Comparison of ENCODE assay signal across 9 mouse cellular contexts in the genomic region with DNA sequence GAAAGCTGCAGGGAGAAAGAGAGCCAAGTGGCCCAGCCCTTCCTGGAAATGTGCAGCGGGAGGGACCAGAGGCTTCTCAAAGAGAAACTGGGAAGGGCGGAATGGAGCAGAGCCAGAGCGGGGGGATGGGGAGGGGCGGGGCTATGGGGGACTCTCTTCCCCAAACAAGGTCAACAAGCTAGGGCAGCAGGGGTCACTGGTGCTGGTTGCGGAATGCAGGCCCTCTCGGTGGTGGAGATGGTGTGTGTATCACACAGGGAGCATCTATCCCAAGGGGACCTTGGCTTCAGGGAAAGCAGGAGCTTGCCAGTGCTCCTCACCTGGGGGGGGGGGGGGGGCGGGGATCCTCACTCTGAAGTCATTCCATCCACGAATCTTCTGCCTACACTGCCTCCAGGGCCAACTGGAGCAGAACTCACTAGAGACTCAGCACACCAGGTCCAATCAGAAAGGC. TPM values are rescaled to one million over a fixed set of nuclear protein-coding genes. Genes with fewer than 3 reads are reported as not detected.
DNase-seq lines count a peak whose midpoint lies in the region; ATAC-seq and TF ChIP-seq lines count a peak whose summit lies in the region.
"Had no signal": no experiment of that assay in that cellular context is flagged by ENCODE, and none has a peak within 500 bp of the region (broad histone marks: within the 10 kb centered on the region; RNA-seq: fewer than 3 reads in every experiment).

No protein-coding gene starts in this region.

- TF ChIP-seq POLR2A in thymus, adult 2 months (IDR thresholded peaks at IDR 0.05; ENCODE audit: control insufficient read depth, extremely low read depth, insufficient read depth, low read length, poor library complexity), result no peak

- no peak overlapping the region for H3K9ac ChIP-seq in heart, embryonic 11.5 days (ENCODE audit: low read depth, low read length)
- H3K9ac ChIP-seq in limb, embryonic 12.5 days (replicated peaks), result 0 out of 2 replicates have a peak overlapping the region, but pooled peaks have one; percentile 5
- H3K9ac ChIP-seq in stomach, postnatal 0 days (ENCODE audit: low read length), result no peak overlapping the region

- peaks cover 27% of the 10 kb centered on the region for H3K36me3 ChIP-seq in thymus, adult 2 months (ENCODE audit: control insufficient read depth, insufficient read depth, low read length)
- H3K36me3 ChIP-seq in heart, embryonic 11.5 days (ENCODE audit: control insufficient read depth, insufficient read depth, low read length), result peaks cover 4% of the 10 kb centered on the region; the same call in 1 of the 2 replicates
- peaks cover 28% of the 10 kb centered on the region; the same call in 1 of the 2 replicates for H3K36me3 ChIP-seq in limb, embryonic 12.5 days
- peaks cover 6% of the 10 kb centered on the region for H3K36me3 ChIP-seq in stomach, postnatal 0 days (ENCODE audit: control insufficient read depth, insufficient read depth, low read length)

- peaks cover 53% of the 10 kb centered on the region for H3K4me1 ChIP-seq in thymus, adult 2 months (replicated peaks; ENCODE audit: control insufficient read depth, insufficient read depth, low read length)
- peaks cover 32% of the 10 kb centered on the region for H3K4me1 ChIP-seq in heart, embryonic 11.5 days (ENCODE audit: control insufficient read depth, insufficient read depth, low read length)
- peaks cover 43% of the 10 kb centered on the region for H3K4me1 ChIP-seq in limb, embryonic 12.5 days (replicated peaks)
- H3K4me1 ChIP-seq in stomach, postnatal 0 days (replicated peaks; ENCODE audit: control insufficient read depth, insufficient read depth), result no peaks in the 10 kb centered on the region; the same call in 1 of the 2 replicates

- no peak for ATAC-seq in heart, embryonic 11.5 days (replicated peaks; ENCODE audit: insufficient number of reproducible peaks, low FRiP score, low TSS enrichment)
- ATAC-seq in limb, embryonic 12.5 days (ENCODE audit: insufficient number of reproducible peaks, insufficient read depth, low FRiP score, low TSS enrichment, low read depth), result no peak
- ATAC-seq in stomach, postnatal 0 days (ENCODE audit: low FRiP score, low TSS enrichment), result peak; percentile 11; the same call in 1 of the 2 replicates
- ATAC-seq in cerebellum, adult (ENCODE audit: insufficient number of reproducible peaks, low FRiP score, low TSS enrichment), result no peak

- TF ChIP-seq CTCF in thymus, adult 2 months (IDR thresholded peaks at IDR 0.05; ENCODE audit: borderline replicate concordance, control insufficient read depth, extremely low read depth, insufficient read depth, low read length, poor library complexity), result no peak
- no peak for TF ChIP-seq CTCF in stomach, postnatal 0 days (IDR thresholded peaks at IDR 0.05; ENCODE audit: low read depth)

- no peaks in the 10 kb centered on the region for H3K9me3 ChIP-seq in heart, embryonic 11.5 days (replicated peaks; ENCODE audit: control insufficient read depth, low read length)
- H3K9me3 ChIP-seq in limb, embryonic 12.5 days, result no peaks in the 10 kb centered on the region
- H3K9me3 ChIP-seq in stomach, postnatal 0 days (ENCODE audit: control insufficient read depth, low read length), result no peaks in the 10 kb centered on the region
- H3K9me3 ChIP-seq: limb, embryonic 13.5 days had no signal

- WGBS in thymus, adult 2 months, result 61% methylated on average over 8 of the region's 8 CpGs
- 12% methylated on average over 8 of the region's 8 CpGs for WGBS in heart, embryonic 11.5 days (ENCODE audit: insufficient replicate concordance)
- 10% methylated on average over 8 of the region's 8 CpGs for WGBS in limb, embryonic 12.5 days
- WGBS in stomach, postnatal 0 days, result 29% methylated on average over 7 of the region's 8 CpGs

- no peak overlapping the region for H3K4me3 ChIP-seq in thymus, adult 2 months (ENCODE audit: control insufficient read depth, insufficient read depth, low read length)
- H3K4me3 ChIP-seq in heart, embryonic 11.5 days (ENCODE audit: low read depth, low read length), result no peak overlapping the region
- no peak overlapping the region for H3K4me3 ChIP-seq in limb, embryonic 12.5 days (replicated peaks)
- H3K4me3 ChIP-seq in stomach, postnatal 0 days (ENCODE audit: low read depth, low read length), result no peak overlapping the region
- H3K4me3 ChIP-seq: limb, embryonic 13.5 days had no signal

- no peak for DNase-seq in thymus, adult 2 months
- no peak for DNase-seq in thymus, postnatal 4 days
- DNase-seq in stomach, postnatal 0 days (ENCODE audit: low spot score), result peak; percentile 71
- DNase-seq in frontal cortex, postnatal 10 days (ENCODE audit: low spot score in 2 of 2), result no peak
- DNase-seq in thymus, postnatal 10 days (ENCODE audit: low spot score in 2 of 2), result no peak

- H3K27me3 ChIP-seq in thymus, adult 2 months (ENCODE audit: control insufficient read depth, insufficient read depth, low read length), result no peaks in the 10 kb centered on the region
- no peaks in the 10 kb centered on the region for H3K27me3 ChIP-seq in heart, embryonic 11.5 days (ENCODE audit: control insufficient read depth, insufficient read depth, low read length)
- no peaks in the 10 kb centered on the region for H3K27me3 ChIP-seq in limb, embryonic 12.5 days
- no peaks in the 10 kb centered on the region for H3K27me3 ChIP-seq in stomach, postnatal 0 days (ENCODE audit: control insufficient read depth, insufficient read depth, low read length)
- H3K27me3 ChIP-seq: limb, embryonic 13.5 days had no signal

- H3K4me2 ChIP-seq in heart, embryonic 11.5 days, result peak overlapping the region; percentile 10; the same call in 1 of the 2 replicates
- H3K4me2 ChIP-seq in limb, embryonic 12.5 days, result no peak overlapping the region
- H3K4me2 ChIP-seq in stomach, postnatal 0 days (replicated peaks; ENCODE audit: low read depth), result peak overlapping the region; percentile 8; the same call in 1 of the 2 replicates
- H3K4me2 ChIP-seq: limb, embryonic 13.5 days had no signal

- H3K27ac ChIP-seq in thymus, adult 2 months (ENCODE audit: control insufficient read depth, insufficient read depth, low read length), result peak overlapping the region; percentile 92
- H3K27ac ChIP-seq in heart, embryonic 11.5 days (ENCODE audit: low read depth, low read length), result peak overlapping the region; percentile 12; the same call in 1 of the 2 replicates
- no peak overlapping the region for H3K27ac ChIP-seq in limb, embryonic 12.5 days
- H3K27ac ChIP-seq in stomach, postnatal 0 days (replicated peaks), result no peak overlapping the region
- H3K27ac ChIP-seq: limb, embryonic 13.5 days had no signal

- no peak for TF ChIP-seq EP300 in stomach, postnatal 0 days (optimal IDR thresholded peaks at IDR 0.05)

RNA-seq across cellular contexts. Expression of gene Agtrap, which starts 3.5 kb away (rescaled TPM):
- polyA plus RNA-seq in thymus, adult 2 months (2012; rRNA removed), result 98.0 and 106 TPM in 2 replicates
- polyA plus RNA-seq in heart, embryonic 11.5 days (2014; fragmentation: Nextera tagmentation; extraction: Ambion mirVana), result 12.7 and 17.6 TPM in 2 replicates
- 11.2 and 12.0 TPM in 2 replicates for polyA plus RNA-seq in limb, embryonic 12.5 days (2016; fragmentation: Nextera tagmentation; extraction: Ambion mirVana)
- 23.2 and 26.9 TPM in 2 replicates for polyA plus RNA-seq in stomach, postnatal 0 days (2015; fragmentation: Nextera tagmentation; extraction: Ambion mirVana)

RNA-seq across cellular contexts. Expression of gene Mthfr, which starts 45.4 kb away (rescaled TPM):
- 28.3 and 30.2 TPM in 2 replicates for polyA plus RNA-seq in thymus, adult 2 months (2012; rRNA removed)
- 8.9 and 10.4 TPM in 2 replicates for polyA plus RNA-seq in heart, embryonic 11.5 days (2014; fragmentation: Nextera tagmentation; extraction: Ambion mirVana)
- polyA plus RNA-seq in limb, embryonic 12.5 days (2016; fragmentation: Nextera tagmentation; extraction: Ambion mirVana), result 27.3 and 28.9 TPM in 2 replicates
- polyA plus RNA-seq in stomach, postnatal 0 days (2015; fragmentation: Nextera tagmentation; extraction: Ambion mirVana), result 8.2 and 8.7 TPM in 2 replicates

RNA-seq across cellular contexts. Expression of gene Clcn6, which starts 45.7 kb away (rescaled TPM):
- 37.9 and 39.4 TPM in 2 replicates for polyA plus RNA-seq in thymus, adult 2 months (2012; rRNA removed)
- polyA plus RNA-seq in heart, embryonic 11.5 days (2014; fragmentation: Nextera tagmentation; extraction: Ambion mirVana), result 6.3 and 7.3 TPM in 2 replicates
- 8.5 and 8.8 TPM in 2 replicates for polyA plus RNA-seq in limb, embryonic 12.5 days (2016; fragmentation: Nextera tagmentation; extraction: Ambion mirVana)
- 1.8 and 2.1 TPM in 2 replicates for polyA plus RNA-seq in stomach, postnatal 0 days (2015; fragmentation: Nextera tagmentation; extraction: Ambion mirVana)

RNA-seq across cellular contexts. Expression of gene Mad2l2, which starts 45.9 kb away (rescaled TPM):
- 32.9 and 37.7 TPM in 2 replicates for polyA plus RNA-seq in thymus, adult 2 months (2012; rRNA removed)
- polyA plus RNA-seq in heart, embryonic 11.5 days (2014; fragmentation: Nextera tagmentation; extraction: Ambion mirVana), result 45.3 and 47.2 TPM in 2 replicates
- 104 and 107 TPM in 2 replicates for polyA plus RNA-seq in limb, embryonic 12.5 days (2016; fragmentation: Nextera tagmentation; extraction: Ambion mirVana)
- 24.6 and 25.0 TPM in 2 replicates for polyA plus RNA-seq in stomach, postnatal 0 days (2015; fragmentation: Nextera tagmentation; extraction: Ambion mirVana)

RNA-seq across cellular contexts. Expression of gene Draxin, which starts 46.2 kb away (rescaled TPM):
- 0.26 and 0.34 TPM in 2 replicates for polyA plus RNA-seq in thymus, adult 2 months (2012; rRNA removed)
- polyA plus RNA-seq in heart, embryonic 11.5 days (2014; fragmentation: Nextera tagmentation; extraction: Ambion mirVana), result 0.06 and 0.16 TPM in 2 replicates
- polyA plus RNA-seq in limb, embryonic 12.5 days (2016; fragmentation: Nextera tagmentation; extraction: Ambion mirVana), result 1.8 and 1.9 TPM in 2 replicates
- 0.01 TPM in 1 of 2 replicates, not detected in the other for polyA plus RNA-seq in stomach, postnatal 0 days (2015; fragmentation: Nextera tagmentation; extraction: Ambion mirVana)

Comparison
In these comparisons a context has a peak if more than half of its experiments do, and no peak if none do; other contexts are left out.
1. H3K27ac ChIP-seq: peak in thymus, adult 2 months (single experiment) and heart, embryonic 11.5 days (single experiment); none in limb, embryonic 12.5 days (single experiment) and stomach, postnatal 0 days (single experiment).